Mouse (Mus musculus) cerebellum, adult 2 months (tissue): Measurements from ENCODE around the gene Spin2e. TPM values are rescaled to one million over a fixed set of nuclear protein-coding genes. Genes with fewer than 3 reads are reported as not detected.
"Not testable (repeated sequence)": the region's sequence is repeated elsewhere in the genome, so short reads cannot be mapped to it uniquely, and the experiment has no call there.

Source experiments
- DNase-seq, 2 experiments: peaks; one replicate each; pipeline ENCODE4 v3.0.0; 2021
- H3K27ac ChIP-seq: fragments of 200-500 bp; 2 replicates; pipeline ENCODE4 v1.5.1; 2012; ENCODE audit warnings: low read length, control low read depth, inconsistent platforms; ENCODE audit not compliant: insufficient read depth
- H3K27me3 ChIP-seq: fragments of 200-500 bp; 2 replicates; pipeline ENCODE4 v1.6.1; 2012; ENCODE audit warnings: inconsistent platforms, mild to moderate bottlenecking, low read length, moderate library complexity; ENCODE audit not compliant: control insufficient read depth, insufficient read depth
- H3K4me1 ChIP-seq: fragments of 200-500 bp; 2 replicates; pipeline ENCODE4 v1.6.1; 2011; ENCODE audit warnings: low read length; ENCODE audit not compliant: control insufficient read depth, insufficient read depth
- H3K4me3 ChIP-seq: fragments of 200-500 bp; replicated peaks from 2 replicates; pipeline ENCODE3; 2011; ENCODE audit warnings: mild to moderate bottlenecking, low read depth, low read length, control low read depth; ENCODE audit not compliant: insufficient read depth
- WGBS: fragments of 180-500 bp; shearing (Covaris S2); methylation state at CpG from one replicate; pipeline ENCODE4 v1.1.7; 2018; 5-methylcytosine and 5-hydroxymethylcytosine counted together
- polyA plus RNA-seq: library from polyadenylated mRNA; depleted of rRNA; stranded (reverse); fragments of >200 nt; gene quantifications from 2 replicates; pipeline ENCODE4 v1.2.3, GENCODE M21; 2012; rRNA removed

The Spin2e gene
- not detected in 2 replicates for polyA plus RNA-seq

GRCm38 (mm10) chrX:31618820-31619219 lies at the start of gene Spin2e:
Gene Spin2e (minus strand): TSS chrX:31618920.
- H3K4me3 ChIP-seq, H3K27ac ChIP-seq, H3K4me1 ChIP-seq, H3K27me3 ChIP-seq, DNase-seq: not testable (repeated sequence)
- 86% methylated on average over 2 of the region's 2 CpGs for WGBS

DNA sequence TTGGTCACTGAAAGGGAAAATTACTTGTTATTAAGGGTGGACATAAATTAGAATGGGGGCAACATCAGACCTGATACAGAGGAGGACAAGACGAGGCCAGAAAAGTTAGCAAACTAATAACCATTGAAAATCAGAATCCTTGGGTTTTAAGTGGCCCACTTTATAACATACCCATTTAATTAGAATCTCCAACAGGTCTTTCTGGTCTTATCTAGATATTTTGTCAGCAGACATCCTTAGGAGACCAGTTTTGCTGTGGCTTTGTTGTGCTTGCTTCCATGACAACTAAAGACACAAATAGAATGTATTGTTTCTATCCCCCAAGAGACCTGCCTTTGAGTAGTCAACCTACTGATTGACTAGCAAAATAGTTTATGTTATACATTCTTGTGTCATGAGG lies 44.5 kb downstream of the Spin2e start, which contains the start of gene Gm21883:
TSS of gene Gm21883 (minus strand) at position 101 of the 400 bp plus-strand sequence.
- DNase-seq, H3K27ac ChIP-seq, H3K4me1 ChIP-seq, H3K4me3 ChIP-seq, H3K27me3 ChIP-seq: not testable (repeated sequence)
- no CpG with 5 or more reads among the region's 1 CpGs for WGBS

Other genes with a start within 250 kb of the Spin2e start
- not detected in 2 replicates for gene Btbd35f19, start 235.0 kb downstream of the Spin2e start, polyA plus RNA-seq
- gene Gm21883, start 44.6 kb downstream of the Spin2e start, polyA plus RNA-seq, result not detected in 2 replicates
- gene Btbd35f25, start 98.2 kb upstream of the Spin2e start, polyA plus RNA-seq, result not detected in 2 replicates